Mouse (Mus musculus) urinary bladder, adult 2 months (tissue): ENCODE measurements around the gene Cyb5d1. TPM values are rescaled to one million over a fixed set of nuclear protein-coding genes. Genes with fewer than 3 reads are reported as not detected.

Source experiments
- DNase-seq: peaks from one replicate; pipeline ENCODE4 v3.0.0; 2022; ENCODE audit warnings: low spot score
- polyA plus RNA-seq: library from polyadenylated mRNA; depleted of rRNA; stranded (reverse); fragments of >200 nt; gene quantifications from 2 replicates; pipeline ENCODE4 v1.2.3, GENCODE M21; 2012; rRNA removed

The Cyb5d1 gene
- 43.0 and 48.0 TPM in 2 replicates for polyA plus RNA-seq

DNA sequence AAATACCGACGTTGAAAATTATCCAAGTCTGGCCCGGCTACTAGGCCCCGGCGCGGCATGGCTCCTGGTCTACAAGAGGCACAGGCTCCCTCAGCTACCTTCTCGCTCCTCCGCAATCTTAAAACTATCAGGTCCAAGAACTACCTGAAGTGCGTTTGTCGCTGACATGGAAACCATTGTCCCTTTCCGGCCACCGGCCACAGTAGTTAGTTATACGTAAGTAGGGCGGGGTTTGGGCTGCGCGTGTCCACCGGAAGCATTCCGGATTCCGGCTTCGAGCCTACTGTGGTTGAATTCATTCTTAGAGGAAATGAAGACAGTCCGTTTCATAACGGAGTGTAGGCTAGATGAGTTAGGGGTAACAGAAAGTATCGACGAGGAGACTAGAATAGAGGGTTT, at the start of gene Cyb5d1, which contains the start of gene Naa38:
TSS of gene Cyb5d1 (minus strand) at position 397 of the 399 bp plus-strand sequence.
TSS of gene Naa38 (plus strand) at position 253 of the 399 bp plus-strand sequence.
- peak; percentile 72 for DNase-seq

DNA sequence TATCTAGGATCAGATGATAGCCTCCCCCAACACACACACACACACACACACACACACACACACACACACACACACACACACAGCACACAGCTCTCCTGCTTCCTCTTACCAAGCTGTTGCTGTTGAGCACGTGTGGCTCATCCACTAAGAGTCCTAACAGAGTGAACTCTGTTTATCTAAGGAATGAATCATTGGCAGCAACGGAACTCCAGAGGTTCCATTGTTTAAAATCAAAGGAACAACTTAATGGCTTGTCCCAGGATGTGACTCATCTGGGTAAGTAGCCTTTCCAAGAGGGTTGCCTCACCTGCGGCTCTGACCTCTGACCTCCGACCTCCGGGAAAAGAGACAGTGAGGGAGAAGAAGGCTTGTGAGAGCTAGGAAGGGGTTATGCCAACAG, 47.9 kb upstream of the Cyb5d1 start:
- no peak for DNase-seq

GRCm38 (mm10) chr11:69437291-69437690, 41.9 kb upstream of the Cyb5d1 start:
- DNase-seq, result no peak

DNA sequence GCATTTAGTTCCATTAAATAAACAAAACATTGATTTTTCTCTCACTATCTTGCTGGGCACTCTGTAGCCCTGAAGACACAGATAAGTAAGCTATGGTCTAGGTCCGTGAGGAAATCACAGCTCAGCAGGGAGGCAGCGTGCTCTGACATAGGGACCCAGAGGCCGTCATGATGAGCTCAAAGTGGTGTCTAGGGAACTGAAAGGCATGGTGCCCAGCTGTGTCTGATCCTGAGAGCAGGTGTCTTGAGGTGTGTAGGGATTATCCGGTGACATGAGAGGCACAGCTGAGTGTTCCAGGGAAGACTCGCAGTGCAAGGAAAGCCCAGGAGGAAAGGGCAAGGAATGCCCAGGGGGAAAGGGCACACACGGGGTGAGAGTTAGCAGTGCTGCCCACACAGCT, 37.8 kb upstream of the Cyb5d1 start:
- DNase-seq, result no peak

DNA sequence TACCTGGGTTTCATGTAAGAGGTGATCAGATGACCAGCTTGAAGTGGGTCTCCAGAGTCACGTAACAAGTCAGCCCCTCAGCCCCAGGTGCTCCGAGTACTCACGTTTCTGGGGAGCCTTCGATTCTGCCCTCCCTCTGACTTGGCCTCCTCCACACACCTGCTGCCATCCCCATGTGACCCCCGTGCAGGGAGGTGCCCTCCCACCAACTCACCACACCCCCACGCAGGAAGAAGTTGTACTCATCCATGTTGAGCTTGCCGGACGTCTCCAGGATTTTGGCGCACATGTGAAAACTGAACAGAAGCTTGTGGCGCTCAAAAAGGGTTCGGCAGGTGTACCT, 37.2 kb upstream of the Cyb5d1 start:
- no peak for DNase-seq

DNA sequence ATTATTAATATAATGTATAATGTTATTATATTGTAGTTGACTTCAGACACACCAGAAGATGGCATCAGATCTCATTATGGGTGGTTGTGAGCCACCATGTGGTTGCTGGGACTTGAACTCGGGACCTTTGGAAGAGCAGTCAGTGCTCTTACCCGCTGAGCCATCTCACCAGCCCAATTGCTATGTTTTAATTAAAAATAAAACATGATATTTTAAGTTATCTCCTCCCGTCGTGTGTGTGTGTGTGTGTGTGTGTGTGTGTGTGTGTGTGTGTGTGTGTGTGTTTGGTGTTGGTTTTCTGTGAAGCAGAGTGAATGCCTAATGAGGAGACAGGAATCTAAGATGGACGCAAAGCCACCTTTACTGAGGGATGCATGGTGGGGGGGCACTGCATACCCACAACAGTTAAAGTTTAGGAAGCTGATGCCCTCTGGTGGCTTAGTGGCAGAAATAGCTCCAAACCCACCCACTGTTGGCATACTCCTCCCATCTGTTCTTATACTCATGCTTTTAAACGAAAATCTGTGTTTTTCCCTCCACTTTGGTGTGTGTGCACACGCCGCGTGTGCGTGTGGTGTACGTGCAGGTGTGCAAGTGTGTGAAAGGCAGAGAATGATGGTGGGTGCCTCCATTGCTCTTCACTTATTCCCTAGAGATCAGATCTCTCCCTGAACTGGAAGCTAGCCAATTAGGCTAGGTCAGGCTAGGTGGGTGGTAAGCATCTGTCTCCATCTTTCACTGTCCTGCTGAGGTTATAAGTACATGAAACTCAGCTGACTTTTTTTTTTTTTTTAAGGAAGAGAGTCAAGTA, 36.6 kb upstream of the Cyb5d1 start:
- DNase-seq, result no peak

DNA sequence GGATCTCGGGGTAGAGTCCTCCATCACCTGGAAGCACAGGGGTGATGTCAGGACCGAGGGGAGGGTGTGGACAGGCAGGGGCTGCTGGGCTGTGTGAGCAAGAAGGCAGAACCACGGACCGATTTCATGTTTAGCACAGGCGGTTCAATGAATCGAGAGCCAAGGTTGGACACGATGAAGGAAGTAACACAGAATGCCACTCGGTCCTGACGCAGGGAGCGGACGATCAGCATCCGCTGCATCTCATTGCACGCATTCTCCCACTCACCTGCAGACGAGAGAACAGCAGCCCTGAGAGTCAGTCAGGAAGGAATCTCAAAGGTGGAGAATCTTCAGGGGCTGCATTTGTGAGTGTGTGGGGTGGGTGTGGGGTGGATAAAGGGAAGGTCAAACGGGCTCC, 35.2 kb upstream of the Cyb5d1 start:
- no peak for DNase-seq

- DNase-seq, result no peak
Measured at GRCm38 (mm10) chr11:69429313-69429712, 33.9 kb upstream of the Cyb5d1 start.

DNA sequence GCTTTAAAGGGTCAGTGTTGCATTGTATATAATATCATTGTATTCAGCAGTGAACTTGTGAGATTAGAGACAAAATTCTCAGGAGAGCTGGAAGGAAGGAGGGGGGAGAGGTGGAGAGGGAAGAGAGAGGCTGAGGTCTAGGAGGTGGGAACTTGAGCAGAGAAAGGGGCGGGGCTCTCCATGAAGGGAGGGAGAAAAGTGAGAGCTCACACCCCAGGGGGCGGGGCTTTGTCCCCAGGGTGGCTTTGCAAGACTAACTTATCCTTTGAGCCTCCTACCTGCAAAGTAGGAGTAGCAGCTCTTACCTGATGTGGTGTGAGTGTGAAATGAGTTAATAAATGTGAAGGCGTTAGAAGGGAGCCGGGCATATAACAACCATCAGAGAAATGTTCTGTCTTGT, 33.3 kb upstream of the Cyb5d1 start:
- DNase-seq, result no peak

DNA sequence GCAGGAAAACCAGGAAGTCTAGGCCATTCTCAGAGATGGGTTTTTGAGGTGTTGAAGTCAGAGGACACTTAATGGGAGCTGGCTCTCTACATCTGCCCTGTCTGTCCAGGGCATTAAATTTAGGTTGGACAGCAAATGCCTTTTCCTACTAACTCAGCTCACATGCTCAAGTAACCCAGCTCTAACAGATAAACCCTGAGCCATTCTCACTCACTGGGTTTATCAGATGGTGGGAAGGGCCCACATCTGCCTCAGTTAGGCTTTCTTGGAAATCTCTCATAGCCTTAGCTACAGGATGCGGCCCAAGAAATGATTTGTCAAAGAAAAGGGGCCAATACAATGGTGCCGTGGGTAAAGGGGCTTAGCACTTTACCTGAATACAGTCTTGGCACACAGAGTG, 30.8 kb upstream of the Cyb5d1 start:
- DNase-seq, result no peak

DNA sequence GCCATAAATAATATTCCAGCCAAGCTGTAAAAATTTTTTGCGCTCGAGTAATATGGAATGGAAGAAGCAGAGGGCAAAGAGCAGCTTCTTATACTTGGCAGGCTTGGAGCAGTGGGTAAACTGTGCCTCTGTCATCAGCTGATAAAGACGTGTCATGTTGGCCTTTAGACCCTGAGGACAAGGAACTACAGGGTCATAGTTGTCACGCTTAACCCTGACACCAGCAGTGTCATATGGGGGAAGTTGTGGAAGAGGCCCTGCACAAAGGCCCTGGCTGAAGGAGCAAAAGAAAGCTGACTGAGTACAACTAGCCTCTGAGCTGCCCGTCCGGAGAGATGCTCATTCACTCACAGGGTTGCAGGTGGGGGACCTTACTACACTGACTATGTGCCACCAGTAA, 28.5 kb upstream of the Cyb5d1 start:
- no peak for DNase-seq

- DNase-seq, result no peak
Measured at GRCm38 (mm10) chr11:69422842-69423241, 27.4 kb upstream of the Cyb5d1 start.

- DNase-seq, result no peak
Measured at GRCm38 (mm10) chr11:69421131-69421977, 25.9 kb upstream of the Cyb5d1 start.

- no peak for DNase-seq
Measured at GRCm38 (mm10) chr11:69420554-69421000, 25.1 kb upstream of the Cyb5d1 start.

DNA sequence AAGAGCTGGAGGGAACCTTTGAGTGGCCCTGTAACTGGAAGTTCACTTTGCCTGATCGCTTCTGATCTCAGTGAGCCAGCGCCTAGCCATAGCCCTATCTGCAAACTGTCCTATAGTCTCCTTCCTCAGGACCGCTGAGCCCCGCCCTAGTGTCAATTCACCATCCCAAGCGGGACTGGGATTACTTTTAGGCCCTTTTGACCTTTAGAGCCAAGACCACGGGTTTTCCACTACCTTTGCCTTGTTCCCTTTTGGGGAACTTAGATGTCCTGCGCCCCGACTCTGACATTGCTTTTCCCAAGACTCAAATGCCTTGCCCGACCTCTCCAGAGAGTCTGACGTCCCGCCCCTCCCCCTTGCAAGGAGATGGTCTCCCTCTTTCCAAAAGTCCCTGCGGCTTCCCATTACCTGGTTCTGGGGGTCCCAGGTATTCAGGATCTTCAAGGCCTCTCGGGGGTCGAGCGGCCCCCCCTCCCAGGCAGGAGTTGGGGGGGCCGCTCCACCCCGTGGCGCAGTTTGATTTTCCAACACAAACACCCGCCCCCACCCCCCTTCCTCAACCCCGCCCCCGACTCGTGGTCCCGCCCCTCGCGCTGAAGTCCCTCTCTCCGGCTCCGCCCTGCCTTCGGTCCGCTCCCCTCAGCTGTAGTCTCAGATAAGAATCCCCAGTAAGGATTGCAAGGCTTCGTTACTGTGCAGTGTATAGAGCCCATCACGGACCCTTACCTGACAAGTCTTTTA, 24.6 kb upstream of the Cyb5d1 start:
- DNase-seq, result no peak

DNA sequence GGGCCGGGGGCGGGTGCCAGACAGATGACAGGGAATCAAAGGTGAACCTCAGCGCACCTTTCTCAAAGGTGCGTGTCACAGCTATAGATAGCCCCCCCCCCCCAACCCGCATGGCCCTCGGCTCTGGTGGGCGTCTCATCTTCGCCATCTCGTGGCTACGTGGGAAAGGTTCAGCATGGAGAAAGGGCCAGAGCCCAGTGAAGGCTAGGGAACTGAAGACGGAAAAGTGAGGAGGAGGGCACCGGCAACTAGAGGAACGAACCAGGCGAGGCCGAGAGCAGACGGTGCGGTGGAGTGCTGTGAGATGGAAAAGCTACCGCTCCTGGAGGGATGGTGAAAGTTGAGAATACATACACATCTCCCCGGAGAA, 24.0 kb upstream of the Cyb5d1 start:
- no peak for DNase-seq

DNA sequence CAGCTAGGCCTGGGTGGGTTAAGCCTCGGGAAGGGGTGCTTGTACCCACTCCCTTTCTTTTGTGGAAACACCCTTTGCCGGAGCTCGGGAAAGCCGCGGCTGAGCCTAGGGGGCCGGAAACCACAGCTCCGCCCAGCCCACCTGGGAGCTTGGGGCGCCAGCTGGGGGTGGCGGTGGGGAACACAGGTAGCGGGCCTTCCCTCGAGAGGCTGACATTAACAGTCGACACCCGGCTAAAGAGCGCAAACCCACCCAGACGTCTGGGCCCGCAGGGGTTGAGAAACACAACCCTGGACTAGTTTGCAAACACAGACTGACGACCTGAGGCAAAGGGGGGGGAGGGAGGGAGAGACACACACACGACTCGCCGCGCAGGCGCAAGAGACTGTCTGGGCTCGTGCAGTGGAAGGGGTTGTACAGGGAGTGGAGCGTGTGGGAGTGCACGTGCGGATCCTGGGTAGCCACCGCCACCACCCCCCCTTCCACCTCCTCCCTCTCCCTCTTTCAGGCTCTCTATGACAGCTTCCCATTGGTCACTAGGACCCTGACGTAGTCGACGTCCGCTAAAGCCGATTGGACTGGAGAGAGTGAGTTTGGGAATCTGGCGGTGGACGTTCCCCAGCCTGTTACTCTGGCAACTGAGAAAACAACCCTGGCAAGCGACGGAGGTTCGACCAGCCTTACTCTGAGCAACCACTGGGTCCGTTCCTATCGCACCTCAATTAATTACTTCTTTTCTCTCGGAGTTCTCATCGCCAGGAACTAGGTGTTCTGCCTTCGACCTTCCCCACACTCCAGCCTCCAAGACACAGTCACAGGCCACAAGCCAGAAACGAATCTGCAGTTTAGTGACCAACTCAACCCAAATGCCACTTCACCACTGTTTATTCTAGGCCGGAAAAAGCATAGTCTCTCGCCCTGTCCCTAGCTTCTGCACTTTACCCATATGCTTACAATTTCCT, 23.3 kb upstream of the Cyb5d1 start:
- DNase-seq, result peak; percentile 62

DNA sequence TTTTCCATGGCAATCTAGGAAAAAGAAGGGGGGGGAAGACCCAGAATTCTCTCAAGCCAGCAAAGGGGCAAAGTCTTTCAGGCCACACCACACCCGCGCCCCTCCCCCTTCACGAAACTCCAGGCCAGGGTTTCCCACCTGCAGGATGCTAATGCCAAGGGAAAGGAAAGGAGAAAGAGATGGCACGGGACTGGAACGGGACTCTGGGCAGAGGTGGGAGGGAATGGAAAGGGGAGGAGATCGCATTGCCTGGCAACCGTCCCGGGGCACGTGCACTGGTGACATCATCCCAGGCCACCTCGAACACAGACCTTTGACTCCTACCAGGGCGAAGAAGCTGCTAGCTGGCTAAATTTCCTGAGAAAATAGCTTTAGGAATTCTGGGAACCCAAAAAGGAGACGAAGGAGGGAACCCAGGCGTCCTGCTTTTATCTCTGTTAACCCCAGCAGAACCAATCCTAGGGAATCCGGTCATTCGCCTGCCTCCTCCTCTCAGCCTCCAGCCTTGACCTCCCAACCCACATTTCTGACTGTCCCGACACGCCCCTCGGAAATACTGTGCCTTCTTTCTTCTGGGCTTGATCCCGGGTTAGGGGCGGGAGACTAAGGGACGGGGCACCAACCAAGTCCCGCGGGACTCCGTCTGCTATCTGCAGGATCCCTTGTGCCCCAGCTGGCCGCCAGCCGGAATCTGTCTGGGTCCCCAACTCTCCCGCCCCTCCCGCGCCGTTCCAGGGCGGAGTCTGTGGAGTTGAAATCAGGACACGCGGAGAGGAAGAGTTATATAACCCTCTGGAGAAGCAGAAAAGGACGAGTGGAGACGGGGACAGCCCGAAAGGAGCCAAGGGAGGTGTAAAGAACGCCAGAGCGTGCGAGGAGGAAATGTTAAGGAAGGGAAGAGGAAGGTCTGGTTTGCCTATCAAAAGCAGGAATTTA, 22.3 kb upstream of the Cyb5d1 start:
- peak; percentile 86 for DNase-seq

DNA sequence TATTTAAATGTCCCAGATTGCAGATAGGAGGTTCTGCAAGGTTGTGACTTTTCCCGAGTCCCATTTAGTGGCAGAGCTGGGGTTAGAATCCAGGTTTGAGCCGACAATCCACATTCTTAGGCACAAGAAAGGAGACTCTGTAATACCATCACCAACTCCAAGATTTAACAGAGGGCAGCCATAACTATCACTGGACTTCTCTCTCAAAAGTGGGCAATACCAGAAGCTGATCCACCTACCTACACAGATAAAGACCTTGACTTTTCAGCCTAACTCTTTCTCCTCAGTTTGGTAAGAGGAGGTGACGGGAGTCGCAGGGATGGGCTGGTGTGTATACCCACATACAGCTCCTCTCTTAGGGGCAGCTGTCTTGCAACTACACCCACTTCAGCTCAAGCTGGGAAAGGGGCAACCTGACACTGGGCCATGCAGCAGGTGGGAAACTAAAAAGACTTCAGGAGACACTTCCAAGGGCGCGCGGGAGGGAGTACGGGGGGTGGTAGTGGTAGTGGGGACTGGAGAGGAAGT, 21.6 kb upstream of the Cyb5d1 start:
- no peak for DNase-seq

DNA sequence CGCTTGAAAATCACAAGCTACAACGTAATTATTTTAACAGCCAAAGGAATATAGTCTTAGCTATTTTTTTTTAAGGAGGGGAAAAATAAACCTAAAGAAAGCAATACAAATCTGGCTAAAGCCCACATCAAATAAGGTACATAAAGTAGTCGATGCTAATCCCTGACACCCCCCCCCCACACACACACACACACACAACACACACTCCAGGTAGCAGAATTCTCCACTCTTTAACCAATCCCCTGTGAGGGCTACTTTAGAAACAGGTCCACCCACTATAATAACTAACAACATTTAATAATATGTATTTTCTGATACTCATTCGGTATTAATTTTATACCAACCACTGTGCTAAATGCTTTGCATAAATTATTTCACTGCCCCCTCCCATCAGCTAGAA, 21.1 kb upstream of the Cyb5d1 start:
- DNase-seq, result no peak
